Mouse (Mus musculus) neural tube, embryonic 14.5 days (tissue): ENCODE measurements around the gene Psmg3. TPM values are rescaled to one million over a fixed set of nuclear protein-coding genes. Genes with fewer than 3 reads are reported as not detected.

Source experiments
- ATAC-seq: fragments of 200-750 bp; cut with Nextera tagmentation; 2 replicates; pipeline ENCODE4 v1.8.0; 2017; ENCODE audit warnings: low read depth, mild to moderate bottlenecking, moderate TSS enrichment, moderate library complexity
- H3K27ac ChIP-seq: fragments of 300-500 bp; sonication (generic); 2 replicates; pipeline ENCODE4 v1.5.1; 2014; ENCODE audit warnings: low read depth, mild to moderate bottlenecking, control low read depth, low read length, moderate library complexity, mixed read lengths
- H3K27me3 ChIP-seq: fragments of 300-500 bp; sonication (generic); 2 replicates; pipeline ENCODE4 v1.6.1; 2014; ENCODE audit warnings: low read length; ENCODE audit not compliant: control insufficient read depth, insufficient read depth
- H3K36me3 ChIP-seq: fragments of 300-500 bp; sonication (generic); 2 replicates; pipeline ENCODE4 v1.6.1; 2014; ENCODE audit warnings: low read length, mixed read lengths; ENCODE audit not compliant: control insufficient read depth, insufficient read depth
- H3K4me1 ChIP-seq: fragments of 300-500 bp; sonication (generic); 2 replicates; pipeline ENCODE4 v1.6.1; 2014; ENCODE audit warnings: low read length; ENCODE audit not compliant: control insufficient read depth, insufficient read depth
- H3K4me2 ChIP-seq: fragments of 300-500 bp; sonication (generic); 2 replicates; pipeline ENCODE4 v1.6.1; 2014; ENCODE audit warnings: mild to moderate bottlenecking, low read depth, low read length, control low read depth
- H3K4me3 ChIP-seq: fragments of 300-500 bp; sonication (generic); 2 replicates; pipeline ENCODE4 v1.5.1; 2014; ENCODE audit warnings: low read depth, low read length, control low read depth, mixed read lengths
- H3K9ac ChIP-seq: fragments of 300-500 bp; sonication (generic); replicated peaks from 2 replicates; pipeline ENCODE4 v1.6.1; 2014; ENCODE audit warnings: low read depth, mild to moderate bottlenecking, control low read depth, low read length, mixed read lengths
- H3K9me3 ChIP-seq: fragments of 300-500 bp; sonication (generic); 2 replicates; pipeline ENCODE4 v1.6.1; 2016; ENCODE audit warnings: low read length; ENCODE audit not compliant: control insufficient read depth
- WGBS: fragments of 180-500 bp; shearing (Covaris S2); extraction: QIAGEN DNeasy Blood & Tissue Kit; methylation state at CpG from one replicate; pipeline ENCODE4 v1.1.7; 2014; 5-methylcytosine and 5-hydroxymethylcytosine counted together
- polyA plus RNA-seq: library from polyadenylated mRNA; unstranded; fragments of >200 nt; fragmentation: Nextera tagmentation; extraction: Ambion mirVana; gene quantifications from 2 replicates; pipeline ENCODE4 v1.2.1, GENCODE M21; 2014

The Psmg3 gene
- 71.1 TPM in 2 replicates for polyA plus RNA-seq

- peak; percentile 90 for ATAC-seq
- WGBS: 1% methylated on average over 43 of the region's 43 CpGs
- H3K36me3 ChIP-seq: peaks cover 15% of the 10 kb centered on the region
- no peaks in the 10 kb centered on the region for H3K9me3 ChIP-seq
- H3K4me1 ChIP-seq: peaks cover 12% of the 10 kb centered on the region
- peak within 1 kb of the TSS; percentile 79 for H3K9ac ChIP-seq
- H3K27ac ChIP-seq: peak within 1 kb of the TSS; percentile 82
- peak within 1 kb of the TSS; percentile 97 for H3K4me2 ChIP-seq
- H3K27me3 ChIP-seq: no peaks in the 10 kb centered on the region
- peak within 1 kb of the TSS; percentile 84 for H3K4me3 ChIP-seq
Observed at GRCm38 (mm10) chr5:139826357-139827055, at the start of gene Psmg3, which contains the start of gene Gm26938. TSS of gene Psmg3 (minus strand) at chr5:139826885. TSS of gene Gm26938 (minus strand) at chr5:139826407.

GRCm38 (mm10) chr5:139871526-139871925 lies 44.8 kb upstream of the Psmg3 start:
- H3K9me3 ChIP-seq: no peaks in the 10 kb centered on the region

DNA sequence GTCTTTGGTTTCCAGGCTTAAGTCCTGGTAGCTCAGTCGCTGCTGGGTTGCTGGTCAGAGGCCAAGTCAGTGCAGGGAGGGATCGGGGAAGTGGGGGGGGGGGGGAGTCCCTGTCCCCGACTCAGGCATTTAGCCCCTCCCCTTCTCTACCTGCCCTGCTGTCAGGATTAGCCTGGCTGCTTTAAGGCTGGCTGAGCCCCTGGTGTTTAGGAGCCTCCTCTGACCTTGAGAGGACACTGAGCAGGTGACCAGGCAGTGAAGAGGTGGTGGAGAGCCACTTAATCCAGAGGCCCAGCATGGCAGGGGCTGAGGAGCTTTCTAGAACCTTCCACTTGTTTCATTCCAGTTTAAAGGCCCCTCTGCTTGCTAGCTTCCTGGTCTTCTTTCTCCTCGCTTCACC lies 44.2 kb upstream of the Psmg3 start:
- no peaks in the 10 kb centered on the region for H3K36me3 ChIP-seq
- no peak overlapping the region for H3K27ac ChIP-seq
- H3K4me3 ChIP-seq: no peak overlapping the region
- H3K27me3 ChIP-seq: no peaks in the 10 kb centered on the region
- WGBS: 23% methylated on average over 3 of the region's 4 CpGs
- H3K9ac ChIP-seq: no peak overlapping the region
- H3K4me2 ChIP-seq: no peak overlapping the region
- H3K9me3 ChIP-seq: no peaks in the 10 kb centered on the region
- no peaks in the 10 kb centered on the region for H3K4me1 ChIP-seq
- ATAC-seq: no peak

More at GRCm38 (mm10) chr5:139871526-139871925, 44.8 kb upstream of the Psmg3 start:
- 83% methylated on average over 1 of the region's 1 CpGs for WGBS
- H3K9ac ChIP-seq: no peak overlapping the region
- H3K4me3 ChIP-seq: no peak overlapping the region
- H3K4me2 ChIP-seq: no peak overlapping the region
- no peaks in the 10 kb centered on the region for H3K4me1 ChIP-seq
- ATAC-seq: no peak
- no peaks in the 10 kb centered on the region for H3K36me3 ChIP-seq
- H3K27me3 ChIP-seq: no peaks in the 10 kb centered on the region
- H3K27ac ChIP-seq: no peak overlapping the region

GRCm38 (mm10) chr5:139862759-139863158 lies 36.1 kb upstream of the Psmg3 start:
- no peaks in the 10 kb centered on the region for H3K9me3 ChIP-seq
- no peaks in the 10 kb centered on the region for H3K27me3 ChIP-seq
- H3K36me3 ChIP-seq: no peaks in the 10 kb centered on the region
- H3K9ac ChIP-seq: no peak overlapping the region
- no peak overlapping the region for H3K4me3 ChIP-seq
- no peak for ATAC-seq
- no peak overlapping the region for H3K27ac ChIP-seq
- no peak overlapping the region for H3K4me2 ChIP-seq
- 51% methylated on average over 4 of the region's 4 CpGs for whole genome bisulfite sequencing
- H3K4me1 ChIP-seq: no peaks in the 10 kb centered on the region

DNA sequence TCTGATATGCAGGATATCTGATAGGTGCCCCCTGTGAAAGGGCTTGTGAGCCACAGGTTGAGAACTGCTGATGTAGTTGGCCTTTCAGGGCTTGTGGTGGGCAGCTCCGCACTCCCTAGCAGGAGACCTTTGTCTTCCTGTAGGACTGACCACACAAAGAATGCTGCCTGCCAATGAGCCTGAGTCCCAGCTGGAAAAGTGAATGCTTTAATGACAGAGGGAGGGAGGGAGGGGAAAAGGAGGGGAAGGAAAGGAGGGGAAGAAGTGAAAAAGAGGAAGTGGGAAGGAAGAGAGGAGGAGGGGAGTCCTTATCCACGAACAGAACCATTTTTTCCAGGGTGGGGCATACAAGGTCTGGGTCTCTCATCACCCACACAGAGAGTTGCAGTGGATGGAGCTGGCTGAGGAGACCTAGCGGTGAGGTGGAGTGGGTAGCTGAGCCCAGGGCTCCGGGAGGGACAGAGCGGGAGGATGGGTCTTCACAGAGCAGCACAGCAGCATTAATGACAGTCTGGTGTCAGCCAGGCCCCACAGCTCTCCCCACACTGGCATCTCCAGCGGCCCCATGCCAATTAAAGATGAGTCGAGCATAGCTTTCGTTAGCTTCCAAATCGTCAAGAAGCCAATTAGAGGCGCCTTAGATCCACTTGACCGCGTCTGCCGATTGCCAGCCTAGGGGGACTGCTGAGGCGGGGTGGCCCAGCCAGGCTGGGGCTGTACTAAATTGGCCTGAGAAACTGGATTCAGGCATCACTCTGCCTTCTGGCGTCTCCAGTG lies 33.8 kb upstream of the Psmg3 start:
- H3K36me3 ChIP-seq: no peaks in the 10 kb centered on the region
- H3K4me3 ChIP-seq: no peak overlapping the region
- no peak overlapping the region for H3K27ac ChIP-seq
- no peak overlapping the region for H3K9ac ChIP-seq
- H3K4me2 ChIP-seq: 0 out of 2 replicates have a peak overlapping the region, but pooled peaks have one; percentile 12
- H3K9me3 ChIP-seq: no peaks in the 10 kb centered on the region
- no peak for ATAC-seq
- 18% methylated on average over 15 of the region's 15 CpGs for WGBS
- H3K27me3 ChIP-seq: no peaks in the 10 kb centered on the region
- H3K4me1 ChIP-seq: no peaks in the 10 kb centered on the region

DNA sequence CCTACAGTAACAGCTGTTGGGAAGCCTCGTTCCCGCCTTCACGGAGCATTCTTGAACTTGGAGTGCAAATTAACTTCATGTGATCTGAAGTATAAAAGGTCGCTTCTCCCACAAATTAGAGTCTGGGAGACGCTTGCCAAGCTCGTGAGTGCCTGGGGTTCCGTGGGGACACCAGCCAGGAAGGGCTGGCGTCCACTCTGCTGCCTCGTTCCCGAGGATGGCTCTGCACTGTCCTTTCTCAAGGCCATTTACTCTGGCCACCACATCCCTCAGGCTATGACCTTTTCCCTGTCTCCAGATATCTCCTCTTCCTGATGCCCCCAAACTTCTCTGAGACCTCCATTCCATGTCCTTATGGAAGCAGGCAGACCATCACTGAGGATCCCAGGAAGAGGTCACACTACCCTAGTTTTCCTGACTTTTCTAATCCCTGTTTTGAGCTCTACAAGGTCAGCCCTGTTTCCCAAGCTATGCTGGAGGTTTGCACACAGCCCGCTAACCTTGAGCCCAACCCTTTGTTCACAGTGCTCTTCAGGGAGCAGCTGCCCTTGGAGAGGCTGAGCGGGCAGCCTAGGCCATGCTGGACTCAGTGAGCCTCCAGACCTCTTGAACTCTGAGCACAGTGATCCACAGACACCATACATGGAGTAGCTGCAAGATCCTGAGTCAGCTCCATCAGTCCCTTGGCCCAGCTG lies 23.1 kb upstream of the Psmg3 start:
- no peaks in the 10 kb centered on the region for H3K36me3 ChIP-seq
- 78% methylated on average over 12 of the region's 12 CpGs for WGBS
- 0 out of 2 replicates have a peak, but pooled peaks cover 3% of the 10 kb centered on the region for H3K4me1 ChIP-seq
- H3K9ac ChIP-seq: no peak overlapping the region
- no peak for ATAC-seq
- H3K4me3 ChIP-seq: no peak overlapping the region
- no peak overlapping the region for H3K4me2 ChIP-seq
- H3K27me3 ChIP-seq: no peaks in the 10 kb centered on the region
- H3K9me3 ChIP-seq: no peaks in the 10 kb centered on the region
- no peak overlapping the region for H3K27ac ChIP-seq

DNA sequence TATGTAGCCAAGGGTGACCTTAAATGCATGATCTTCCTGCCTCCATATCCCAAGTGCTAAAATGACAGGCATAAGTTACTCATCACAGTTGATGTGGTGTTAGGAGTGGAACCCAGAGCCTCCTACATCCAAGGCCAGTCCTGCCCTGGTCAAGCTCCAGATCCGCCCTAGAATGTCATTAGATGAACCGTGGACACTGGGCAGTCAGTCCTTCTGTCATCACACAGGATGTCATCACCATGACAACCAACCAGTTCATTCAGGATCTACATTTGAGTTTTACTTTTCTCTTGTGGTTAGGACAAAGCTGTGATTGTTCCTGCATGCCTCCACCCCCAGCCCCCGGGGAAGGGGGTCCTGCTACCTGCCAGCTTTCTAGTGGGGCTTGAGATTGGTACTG lies 12.5 kb upstream of the Psmg3 start:
- Histone ChIP-seq H3K4me3 (no peak overlapping the region), H3K36me3 (no peaks in the 10 kb centered on the region), H3K4me2 (no peak overlapping the region), H3K4me1 (no peaks in the 10 kb centered on the region), H3K9ac (no peak overlapping the region), H3K27me3 (no peaks in the 10 kb centered on the region), H3K27ac (no peak overlapping the region), H3K9me3 (no peaks in the 10 kb centered on the region)
- ATAC-seq: no peak
- WGBS: 24% methylated on average over 3 of the region's 3 CpGs

GRCm38 (mm10) chr5:139838476-139838892 lies 11.8 kb upstream of the Psmg3 start:
- 16% methylated on average over 2 of the region's 2 CpGs for WGBS
- no peaks in the 10 kb centered on the region for H3K36me3 ChIP-seq
- no peak overlapping the region for H3K27ac ChIP-seq
- no peaks in the 10 kb centered on the region for H3K9me3 ChIP-seq
- no peak overlapping the region for H3K4me2 ChIP-seq
- peak; percentile 65 for ATAC-seq
- H3K9ac ChIP-seq: no peak overlapping the region
- no peaks in the 10 kb centered on the region for H3K4me1 ChIP-seq
- no peaks in the 10 kb centered on the region for H3K27me3 ChIP-seq
- no peak overlapping the region for H3K4me3 ChIP-seq
